Mouse (Mus musculus): ENCODE measurements around the gene Atg9a.

DNA sequence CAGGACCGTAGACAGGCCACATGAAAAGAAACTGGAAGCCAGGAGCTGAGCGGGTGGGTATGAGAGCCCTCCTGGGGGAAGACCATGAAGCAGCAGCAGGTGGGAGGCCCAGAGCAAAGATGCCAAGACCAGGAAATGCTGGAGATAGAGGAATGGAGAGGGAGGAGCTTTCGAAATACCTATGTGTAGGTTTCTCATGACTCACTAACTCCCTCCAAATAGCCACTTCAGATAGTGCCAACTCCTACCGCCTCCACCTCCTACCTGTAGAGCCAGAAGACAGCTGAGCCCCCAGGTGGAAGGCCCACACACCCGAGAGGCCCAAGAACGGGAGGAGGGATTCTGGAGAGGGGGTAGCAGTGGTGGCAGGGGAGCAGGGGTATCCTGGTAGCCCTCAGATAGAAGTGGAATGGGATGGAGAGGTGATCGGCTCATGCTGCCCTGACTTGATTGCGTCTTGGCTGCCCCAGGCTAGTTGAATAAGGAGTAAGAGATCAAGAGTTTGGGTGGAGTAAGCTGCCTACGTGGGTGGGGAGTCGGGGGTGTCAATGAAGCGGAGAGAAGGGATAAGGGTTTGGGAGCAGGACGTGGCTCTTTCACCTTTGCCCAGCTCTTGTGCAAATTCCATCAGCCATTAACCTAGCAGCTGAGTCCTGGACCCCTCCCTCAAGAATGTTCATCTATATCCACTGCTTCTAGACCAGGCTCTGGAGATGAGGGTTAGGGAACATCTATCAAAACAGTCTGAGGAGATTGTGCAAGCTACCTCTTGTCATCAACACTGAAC, 58.4 kb downstream of the Atg9a start, which contains the start of gene Slc23a3:
- TF ChIP-seq CTCF (IDR thresholded peaks at IDR 0.05) (no peak), EP300 (IDR thresholded peaks at IDR 0.05) (no peak)
